ENCODE assay signal across 23 mouse cellular contexts in genomic region chr7:92706711-92707110, GRCm38 (mm10). TPM values are rescaled to one million over a fixed set of nuclear protein-coding genes. Genes with fewer than 3 reads are reported as not detected.
DNase-seq lines count a peak whose midpoint lies in the region; ATAC-seq and TF ChIP-seq lines count a peak whose summit lies in the region.
"Had no signal": no experiment of that assay in that cellular context is flagged by ENCODE, and none has a peak within 500 bp of the region (broad histone marks: within the 10 kb centered on the region; RNA-seq: fewer than 3 reads in every experiment).

No protein-coding gene starts in this region.

- H3K4me1 ChIP-seq in heart, embryonic 10.5 days, result peaks cover 17% of the 10 kb centered on the region; the same call in 1 of the 2 replicates
- peaks cover 4% of the 10 kb centered on the region for H3K4me1 ChIP-seq in heart, embryonic 16.5 days (ENCODE audit: control insufficient read depth, insufficient read depth, low read length)
- H3K4me1 ChIP-seq in lung, embryonic 15.5 days, result no peaks in the 10 kb centered on the region
- no peaks in the 10 kb centered on the region for H3K4me1 ChIP-seq in lung, postnatal 0 days (ENCODE audit: insufficient read depth, low read depth, low read length)
- no peaks in the 10 kb centered on the region for H3K4me1 ChIP-seq in embryonic facial prominence, embryonic 14.5 days (ENCODE audit: control insufficient read depth, insufficient read depth, low read length)
- H3K4me1 ChIP-seq: forebrain, embryonic 12.5 days; hindbrain, embryonic 10.5 days; limb, embryonic 10.5 days; stomach, embryonic 15.5 days had no signal

- TF ChIP-seq EP300 in lung, postnatal 0 days (IDR thresholded peaks at IDR 0.05), result no peak

- 61% methylated on average over 12 of the region's 12 CpGs for WGBS in heart, embryonic 10.5 days
- 47% methylated on average over 12 of the region's 12 CpGs for WGBS in heart, embryonic 16.5 days
- 65% methylated on average over 12 of the region's 12 CpGs for WGBS in lung, embryonic 15.5 days
- WGBS in lung, postnatal 0 days, result 63% methylated on average over 12 of the region's 12 CpGs
- 64% methylated on average over 12 of the region's 12 CpGs for WGBS in embryonic facial prominence, embryonic 14.5 days

- no peak for DNase-seq in heart, embryonic 10.5 days (ENCODE audit: low spot score)
- no peak for DNase-seq in heart, adult 8-10 months (ENCODE audit: low spot score)
- DNase-seq in heart, postnatal 36 days, result no peak
- no peak for DNase-seq in lung, postnatal 0 days (ENCODE audit: low spot score)
- no peak for DNase-seq in embryonic facial prominence, embryonic 14.5 days (ENCODE audit: low spot score)
- DNase-seq in adrenal gland, adult 18-20 months (ENCODE audit: low spot score in 2 of 2), result no peak
- DNase-seq: adrenal gland, postnatal 25 days; cerebellum, adult 9-10 months; gastrocnemius, adult 2 months; kidney, postnatal 25 days; liver; liver, postnatal 0 days; lung, postnatal 14 days; thymus, adult 2 months had no signal

- peak overlapping the region; percentile 67 for H3K4me2 ChIP-seq in heart, embryonic 16.5 days (ENCODE audit: low read depth, low read length)
- H3K4me2 ChIP-seq in lung, embryonic 15.5 days, result peak overlapping the region; percentile 28
- no peak overlapping the region for H3K4me2 ChIP-seq in lung, postnatal 0 days (replicated peaks; ENCODE audit: low read depth, low read length)
- H3K4me2 ChIP-seq in embryonic facial prominence, embryonic 14.5 days (ENCODE audit: low read depth, low read length), result no peak overlapping the region; the same call in 1 of the 2 replicates
- H3K4me2 ChIP-seq: forebrain, embryonic 12.5 days; midbrain, embryonic 11.5 days; stomach, embryonic 15.5 days had no signal

- H3K9ac ChIP-seq in heart, embryonic 16.5 days (ENCODE audit: low read length), result no peak overlapping the region
- H3K9ac ChIP-seq in lung, embryonic 15.5 days, result no peak overlapping the region
- H3K9ac ChIP-seq in lung, postnatal 0 days (replicated peaks; ENCODE audit: low read depth), result no peak overlapping the region
- 0 out of 2 replicates have a peak overlapping the region, but pooled peaks have one; percentile 8 for H3K9ac ChIP-seq in embryonic facial prominence, embryonic 14.5 days (ENCODE audit: low read depth, low read length)
- H3K9ac ChIP-seq: forebrain, embryonic 12.5 days; liver, postnatal 0 days; stomach, embryonic 15.5 days had no signal

- H3K36me3 ChIP-seq in heart, embryonic 10.5 days, result no peaks in the 10 kb centered on the region
- no peaks in the 10 kb centered on the region for H3K36me3 ChIP-seq in heart, embryonic 16.5 days (ENCODE audit: control insufficient read depth, insufficient read depth)
- H3K36me3 ChIP-seq in lung, embryonic 15.5 days, result no peaks in the 10 kb centered on the region
- no peaks in the 10 kb centered on the region for H3K36me3 ChIP-seq in lung, postnatal 0 days (ENCODE audit: insufficient read depth, low read length)
- no peaks in the 10 kb centered on the region for H3K36me3 ChIP-seq in embryonic facial prominence, embryonic 14.5 days (ENCODE audit: control insufficient read depth, insufficient read depth, low read length)
- H3K36me3 ChIP-seq: forebrain, embryonic 12.5 days; hindbrain, embryonic 10.5 days; limb, embryonic 10.5 days; stomach, embryonic 15.5 days had no signal

- no peaks in the 10 kb centered on the region for H3K27me3 ChIP-seq in heart, embryonic 10.5 days (ENCODE audit: insufficient read depth, poor library complexity, severe bottlenecking)
- H3K27me3 ChIP-seq in heart, embryonic 16.5 days (ENCODE audit: control insufficient read depth, insufficient read depth, low read length), result no peaks in the 10 kb centered on the region
- H3K27me3 ChIP-seq in lung, embryonic 15.5 days, result no peaks in the 10 kb centered on the region
- H3K27me3 ChIP-seq in lung, postnatal 0 days (replicated peaks; ENCODE audit: insufficient read depth, low read length), result no peaks in the 10 kb centered on the region
- no peaks in the 10 kb centered on the region for H3K27me3 ChIP-seq in embryonic facial prominence, embryonic 14.5 days (replicated peaks; ENCODE audit: control insufficient read depth, insufficient read depth, low read length)
- H3K27me3 ChIP-seq: forebrain, embryonic 12.5 days; stomach, embryonic 15.5 days had no signal

- TF ChIP-seq CTCF in lung, postnatal 0 days (IDR thresholded peaks at IDR 0.05), result no peak

- no peaks in the 10 kb centered on the region for H3K9me3 ChIP-seq in heart, embryonic 10.5 days
- no peaks in the 10 kb centered on the region for H3K9me3 ChIP-seq in heart, embryonic 16.5 days (replicated peaks; ENCODE audit: control insufficient read depth, low read length)
- H3K9me3 ChIP-seq in lung, embryonic 15.5 days, result no peaks in the 10 kb centered on the region
- H3K9me3 ChIP-seq in lung, postnatal 0 days (ENCODE audit: low read length), result no peaks in the 10 kb centered on the region
- no peaks in the 10 kb centered on the region for H3K9me3 ChIP-seq in embryonic facial prominence, embryonic 14.5 days (ENCODE audit: control insufficient read depth, low read length)
- H3K9me3 ChIP-seq: forebrain, embryonic 12.5 days; hindbrain, embryonic 10.5 days; limb, embryonic 10.5 days; stomach, embryonic 15.5 days had no signal

- peak overlapping the region; percentile 13; the same call in 1 of the 2 replicates for H3K4me3 ChIP-seq in heart, embryonic 10.5 days
- peak overlapping the region; percentile 45 for H3K4me3 ChIP-seq in heart, embryonic 16.5 days (ENCODE audit: low read length)
- H3K4me3 ChIP-seq in lung, embryonic 15.5 days, result no peak overlapping the region
- no peak overlapping the region for H3K4me3 ChIP-seq in lung, postnatal 0 days (ENCODE audit: low read depth, low read length)
- no peak overlapping the region for H3K4me3 ChIP-seq in embryonic facial prominence, embryonic 14.5 days (ENCODE audit: low read depth, low read length)
- H3K4me3 ChIP-seq: forebrain, embryonic 12.5 days; gastrocnemius, adult 2 months; hindbrain, embryonic 10.5 days; limb, embryonic 10.5 days; stomach, embryonic 15.5 days had no signal

- ATAC-seq in heart, embryonic 16.5 days (replicated peaks; ENCODE audit: extremely low read depth, insufficient read depth, low FRiP score), result no peak
- ATAC-seq in lung, embryonic 15.5 days (ENCODE audit: borderline replicate concordance, extremely low read depth, low FRiP score, low TSS enrichment), result no peak
- ATAC-seq in lung, postnatal 0 days, result no peak
- no peak for ATAC-seq in embryonic facial prominence, embryonic 14.5 days (ENCODE audit: low read depth)
- ATAC-seq: CD4-positive, CD25-positive, alpha-beta regulatory T cell, adult 4 months; intestine, postnatal 0 days; liver, postnatal 0 days had no signal

- intact Hi-C loops in heart, postnatal 36 days (cut with DNase I), result no loop called here

- H3K27ac ChIP-seq in heart, embryonic 10.5 days, result 0 out of 2 replicates have a peak overlapping the region, but pooled peaks have one; percentile 19
- no peak overlapping the region for H3K27ac ChIP-seq in heart, embryonic 16.5 days (ENCODE audit: low read length)
- H3K27ac ChIP-seq in lung, embryonic 15.5 days, result no peak overlapping the region
- H3K27ac ChIP-seq in lung, postnatal 0 days (ENCODE audit: low read length), result no peak overlapping the region
- H3K27ac ChIP-seq in embryonic facial prominence, embryonic 14.5 days (replicated peaks; ENCODE audit: low read depth, low read length), result no peak overlapping the region
- H3K27ac ChIP-seq: forebrain, embryonic 12.5 days; gastrocnemius, adult 2 months; hindbrain, embryonic 10.5 days; limb, embryonic 10.5 days; stomach, embryonic 15.5 days had no signal

RNA-seq across cellular contexts. Expression of gene Rab30, which starts 34.7 kb away (rescaled TPM):
- 4.8 and 7.2 TPM in 2 replicates for polyA plus RNA-seq in heart, embryonic 10.5 days (2016; fragmentation: Nextera tagmentation; extraction: Ambion mirVana)
- 10 to 100 TPM in 3 of 4 experiments, 1 to 10 TPM in 1; 9.5 to 20.6 (median 11.9) TPM for total RNA-seq in heart, adult 8-10 months (2022)
- polyA plus RNA-seq in heart, embryonic 16.5 days (2015; fragmentation: Nextera tagmentation; extraction: Ambion mirVana), result 7.6 and 8.8 TPM in 2 replicates
- 10 to 100 TPM in 1 of 2 experiments, 1 to 10 TPM in 1; 8.8 to 24.1 TPM for total RNA-seq in heart, postnatal 36 days (2021)
- polyA plus RNA-seq in lung, embryonic 15.5 days (2015; fragmentation: Nextera tagmentation; extraction: Ambion mirVana), result 5.0 and 6.2 TPM in 2 replicates
- 3.1 and 4.0 TPM in 2 replicates for polyA plus RNA-seq in lung, postnatal 0 days (2015; fragmentation: Nextera tagmentation; extraction: Ambion mirVana)
- polyA plus RNA-seq in embryonic facial prominence, embryonic 14.5 days (2014; fragmentation: Nextera tagmentation; extraction: Ambion mirVana), result 21.3 and 25.8 TPM in 2 replicates
- total RNA-seq in adrenal gland, adult 18-20 months (2021), result 1 to 10 TPM; 4.4 to 8.0 TPM

RNA-seq across cellular contexts. Expression of gene Pcf11, which starts 37.0 kb away (rescaled TPM):
- polyA plus RNA-seq in heart, embryonic 10.5 days (2016; fragmentation: Nextera tagmentation; extraction: Ambion mirVana), result 13.1 and 19.1 TPM in 2 replicates
- total RNA-seq in heart, adult 8-10 months (2022), result 10 to 100 TPM; 24.0 to 30.4 (median 24.7) TPM
- 14.1 and 14.7 TPM in 2 replicates for polyA plus RNA-seq in heart, embryonic 16.5 days (2015; fragmentation: Nextera tagmentation; extraction: Ambion mirVana)
- 10 to 100 TPM; 21.2 to 28.8 TPM for total RNA-seq in heart, postnatal 36 days (2021)
- 18.9 and 22.1 TPM in 2 replicates for polyA plus RNA-seq in lung, embryonic 15.5 days (2015; fragmentation: Nextera tagmentation; extraction: Ambion mirVana)
- polyA plus RNA-seq in lung, postnatal 0 days (2015; fragmentation: Nextera tagmentation; extraction: Ambion mirVana), result 17.4 and 20.0 TPM in 2 replicates
- 19.0 and 19.6 TPM in 2 replicates for polyA plus RNA-seq in embryonic facial prominence, embryonic 14.5 days (2014; fragmentation: Nextera tagmentation; extraction: Ambion mirVana)
- 10 to 100 TPM; 46.2 to 60.4 TPM for total RNA-seq in adrenal gland, adult 18-20 months (2021)

Comparison
In these comparisons a context has a peak if more than half of its experiments do, and no peak if none do; other contexts are left out.
1. H3K4me2 ChIP-seq: peak in heart, embryonic 16.5 days (single experiment) and lung, embryonic 15.5 days (single experiment); none in lung, postnatal 0 days (single experiment) and embryonic facial prominence, embryonic 14.5 days (single experiment).
2. H3K4me3 ChIP-seq: peak in heart, embryonic 10.5 days (single experiment) and heart, embryonic 16.5 days (single experiment); none in lung, embryonic 15.5 days (single experiment), lung, postnatal 0 days (single experiment) and embryonic facial prominence, embryonic 14.5 days (single experiment).